Mouse (Mus musculus): ENCODE measurements around the gene Eno1. TPM values are rescaled to one million over a fixed set of nuclear protein-coding genes. Genes with fewer than 3 reads are reported as not detected.
A peak's percentile ranks its signal among the peaks of the same experiment; 100 is the strongest.

Gene Eno1
- polyA plus RNA-seq, 1 experiment from 2014 or later = 305 TPM

GRCm38 (mm10) chr4:150250549-150251422 is 14.3 kb downstream of the Eno1 start:
- Histone ChIP-seq H3K9ac (replicated peaks; ENCODE audit: low read depth) (no peak overlapping the region), H3K4me3 (ENCODE audit: low read depth, low read length) (no peak overlapping the region), H3K4me2 (replicated peaks; ENCODE audit: low read depth, low read length) (no peak overlapping the region), H3K27ac (ENCODE audit: low read length) (no peak overlapping the region), H3K4me1 (ENCODE audit: insufficient read depth, low read depth, low read length) (no peaks in the 10 kb centered on the region), H3K9me3 (ENCODE audit: low read length) (no peaks in the 10 kb centered on the region), H3K27me3 (replicated peaks; ENCODE audit: insufficient read depth, low read length) (no peaks in the 10 kb centered on the region), H3K36me3 (ENCODE audit: insufficient read depth, low read length) (peaks cover 15% of the 10 kb centered on the region; the same call in 1 of the 2 replicates)
- 62% methylated on average over 18 of the region's 18 CpGs for WGBS
- DNase-seq (ENCODE audit: low spot score) = no peak
- ATAC-seq = no peak
- no peak for TF ChIP-seq CTCF (IDR thresholded peaks at IDR 0.05)
- TF ChIP-seq EP300 (IDR thresholded peaks at IDR 0.05) = no peak

- TF ChIP-seq CTCF (IDR thresholded peaks at IDR 0.05) = no peak
- no peak for TF ChIP-seq EP300 (IDR thresholded peaks at IDR 0.05)
- Histone ChIP-seq H3K4me2 (replicated peaks; ENCODE audit: low read depth, low read length) (no peak overlapping the region), H3K4me1 (ENCODE audit: insufficient read depth, low read depth, low read length) (peaks cover 10% of the 10 kb centered on the region; the same call in 1 of the 2 replicates), H3K27me3 (replicated peaks; ENCODE audit: insufficient read depth, low read length) (no peaks in the 10 kb centered on the region), H3K27ac (ENCODE audit: low read length) (no peak overlapping the region), H3K9ac (replicated peaks; ENCODE audit: low read depth) (no peak overlapping the region), H3K4me3 (ENCODE audit: low read depth, low read length) (no peak overlapping the region), H3K36me3 (ENCODE audit: insufficient read depth, low read length) (peaks cover 3% of the 10 kb centered on the region; the same call in 1 of the 2 replicates), H3K9me3 (ENCODE audit: low read length) (no peaks in the 10 kb centered on the region)
- DNase-seq (ENCODE audit: low spot score) = no peak
- 52% methylated on average over 4 of the region's 4 CpGs for WGBS
- no peak for ATAC-seq
Measured at GRCm38 (mm10) chr4:150254416-150254815, 17.9 kb downstream of the Eno1 start.

- no peak overlapping the region for H3K27ac ChIP-seq (ENCODE audit: low read length)
- no peaks in the 10 kb centered on the region for H3K36me3 ChIP-seq (ENCODE audit: insufficient read depth, low read length)
- no peak for DNase-seq (ENCODE audit: low spot score)
- H3K4me2 ChIP-seq (replicated peaks; ENCODE audit: low read depth, low read length) = no peak overlapping the region
- peaks cover 10% of the 10 kb centered on the region; the same call in 1 of the 2 replicates for H3K4me1 ChIP-seq (ENCODE audit: insufficient read depth, low read depth, low read length)
- H3K4me3 ChIP-seq (ENCODE audit: low read depth, low read length) = no peak overlapping the region
- TF ChIP-seq EP300 (IDR thresholded peaks at IDR 0.05) (no peak), CTCF (IDR thresholded peaks at IDR 0.05) (no peak)
- no peak for ATAC-seq
- no peak overlapping the region for H3K9ac ChIP-seq (replicated peaks; ENCODE audit: low read depth)
- H3K9me3 ChIP-seq (ENCODE audit: low read length) = no peaks in the 10 kb centered on the region
- 86% methylated on average over 7 of the region's 7 CpGs for WGBS
- H3K27me3 ChIP-seq (replicated peaks; ENCODE audit: insufficient read depth, low read length) = no peaks in the 10 kb centered on the region
Measured at GRCm38 (mm10) chr4:150255181-150255580, 18.7 kb downstream of the Eno1 start.

GRCm38 (mm10) chr4:150257252-150258204 is 21.0 kb downstream of the Eno1 start:
- Histone ChIP-seq H3K27ac (ENCODE audit: low read length) (peak overlapping the region; percentile 48), H3K27me3 (replicated peaks; ENCODE audit: insufficient read depth, low read length) (no peaks in the 10 kb centered on the region), H3K36me3 (ENCODE audit: insufficient read depth, low read length) (no peaks in the 10 kb centered on the region), H3K4me3 (ENCODE audit: low read depth, low read length) (no peak overlapping the region), H3K4me2 (replicated peaks; ENCODE audit: low read depth, low read length) (no peak overlapping the region), H3K9ac (replicated peaks; ENCODE audit: low read depth) (0 out of 2 replicates have a peak overlapping the region, but pooled peaks have one; percentile 16), H3K4me1 (ENCODE audit: insufficient read depth, low read depth, low read length) (peaks cover 10% of the 10 kb centered on the region; the same call in 1 of the 2 replicates), H3K9me3 (ENCODE audit: low read length) (no peaks in the 10 kb centered on the region)
- TF ChIP-seq EP300 (IDR thresholded peaks at IDR 0.05) (no peak), CTCF (IDR thresholded peaks at IDR 0.05) (peak; percentile 94)
- WGBS = 26% methylated on average over 20 of the region's 20 CpGs
- peak; percentile 91 for DNase-seq (ENCODE audit: low spot score)
- peak; percentile 90 for ATAC-seq

- WGBS = 32% methylated on average over 13 of the region's 14 CpGs
- ATAC-seq (no peak), DNase-seq (ENCODE audit: low spot score) (no peak)
- no peaks in the 10 kb centered on the region for H3K36me3 ChIP-seq (ENCODE audit: insufficient read depth, low read length)
- no peaks in the 10 kb centered on the region for H3K27me3 ChIP-seq (replicated peaks; ENCODE audit: insufficient read depth, low read length)
- 0 out of 2 replicates have a peak overlapping the region, but pooled peaks have one; percentile 16 for H3K9ac ChIP-seq (replicated peaks; ENCODE audit: low read depth)
- TF ChIP-seq CTCF (IDR thresholded peaks at IDR 0.05) = no peak
- peaks cover 10% of the 10 kb centered on the region; the same call in 1 of the 2 replicates for H3K4me1 ChIP-seq (ENCODE audit: insufficient read depth, low read depth, low read length)
- peak overlapping the region; percentile 48; the same call in 1 of the 2 replicates for H3K27ac ChIP-seq (ENCODE audit: low read length)
- no peaks in the 10 kb centered on the region for H3K9me3 ChIP-seq (ENCODE audit: low read length)
- H3K4me3 ChIP-seq (ENCODE audit: low read depth, low read length) = no peak overlapping the region
- no peak overlapping the region for H3K4me2 ChIP-seq (replicated peaks; ENCODE audit: low read depth, low read length)
Measured at GRCm38 (mm10) chr4:150258388-150258787, 21.9 kb downstream of the Eno1 start.

- H3K9ac ChIP-seq (replicated peaks; ENCODE audit: low read depth) = no peak overlapping the region
- no peak overlapping the region for H3K4me2 ChIP-seq (replicated peaks; ENCODE audit: low read depth, low read length)
- TF ChIP-seq EP300 (IDR thresholded peaks at IDR 0.05) = no peak
- ATAC-seq (no peak), DNase-seq (ENCODE audit: low spot score) (no peak)
- H3K9me3 ChIP-seq (ENCODE audit: low read length) = no peaks in the 10 kb centered on the region
- H3K4me1 ChIP-seq (ENCODE audit: insufficient read depth, low read depth, low read length) = peaks cover 10% of the 10 kb centered on the region; the same call in 1 of the 2 replicates
- H3K4me3 ChIP-seq (ENCODE audit: low read depth, low read length) = no peak overlapping the region
- 95% methylated on average over 7 of the region's 7 CpGs for WGBS
- H3K36me3 ChIP-seq (ENCODE audit: insufficient read depth, low read length) = no peaks in the 10 kb centered on the region
- H3K27ac ChIP-seq (ENCODE audit: low read length) = no peak overlapping the region
- H3K27me3 ChIP-seq (replicated peaks; ENCODE audit: insufficient read depth, low read length) = no peaks in the 10 kb centered on the region
Measured at GRCm38 (mm10) chr4:150259577-150259976, 23.1 kb downstream of the Eno1 start.
